Mouse (Mus musculus) layer of hippocampus, postnatal 14 days (tissue): ENCODE data around the gene Cbx3. TPM values are rescaled to one million over a fixed set of nuclear protein-coding genes. Genes with fewer than 3 reads are reported as not detected.

Experiments
- DNase-seq, 2 experiments: peaks; one replicate each; pipeline ENCODE4 v3.0.0; 2021 to 2022; ENCODE audit warnings: low spot score in 2 of 2, mixed read lengths in 1 of 2
- total RNA-seq, 2 experiments: library from RNA; stranded (reverse); gene quantifications; 2 replicates each; pipeline ENCODE4 v1.2.3; 2021

The Cbx3 gene
- total RNA-seq, 2 experiments from 2014 or later = 158 to 160 TPM

GRCm38 (mm10) chr6:51514860-51515259 lies 44.7 kb downstream of the Cbx3 start:
- no peak for DNase-seq

DNA sequence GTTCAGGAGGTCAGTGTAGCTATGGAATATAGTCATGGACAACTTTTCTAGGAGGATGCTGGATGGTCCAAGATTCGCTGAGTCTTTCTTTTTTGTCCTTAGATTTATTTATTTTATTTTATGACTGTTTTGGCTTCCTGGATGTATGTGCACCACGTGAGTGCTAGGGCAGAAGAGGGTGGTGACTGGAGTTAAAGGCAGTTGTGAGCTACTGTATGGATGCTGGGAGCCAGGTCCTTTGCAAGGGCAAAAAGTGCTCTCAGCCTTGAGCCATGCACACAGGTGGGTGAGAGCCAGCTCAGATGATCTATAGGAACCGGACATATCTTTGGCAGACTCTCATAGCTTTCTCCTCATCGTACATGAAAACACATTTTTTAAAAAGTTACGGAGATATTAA lies 53.1 kb downstream of the Cbx3 start:
- no peak for DNase-seq

DNA sequence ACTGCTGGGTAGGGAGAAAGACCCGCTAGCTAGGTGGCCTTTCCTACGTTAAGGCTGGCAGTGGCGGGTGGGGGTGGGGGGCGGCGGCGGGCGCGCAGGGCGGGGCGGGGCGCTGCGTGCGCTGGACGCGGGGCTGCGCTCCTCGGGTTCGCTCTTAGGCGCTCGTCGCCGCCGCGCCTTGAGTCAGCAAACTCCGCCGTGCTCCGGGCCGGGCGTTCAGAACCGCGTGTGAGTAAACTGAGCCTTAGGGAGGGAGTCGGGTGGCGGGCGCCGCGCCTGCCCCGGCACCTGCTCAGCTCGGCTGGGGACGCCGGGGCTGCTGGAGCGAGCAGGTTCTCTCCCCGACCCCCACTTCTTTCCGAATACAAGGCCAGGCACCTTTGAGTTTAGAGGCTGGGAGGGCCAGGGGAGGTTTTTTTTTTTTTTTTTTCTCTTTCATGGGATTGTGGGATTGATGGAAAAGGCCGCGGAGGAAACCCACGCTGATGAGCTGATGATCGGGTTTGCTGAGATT lies 53.7 kb downstream of the Cbx3 start, which contains the start of gene Snx10:
Snx10 (plus strand) TSS at position 95 of the 514 bp plus-strand sequence.
- peak; percentile 29 to 54 for DNase-seq

- peak; percentile 32 to 43 for DNase-seq
Observed at GRCm38 (mm10) chr6:51524321-51524931, 54.3 kb downstream of the Cbx3 start.

DNA sequence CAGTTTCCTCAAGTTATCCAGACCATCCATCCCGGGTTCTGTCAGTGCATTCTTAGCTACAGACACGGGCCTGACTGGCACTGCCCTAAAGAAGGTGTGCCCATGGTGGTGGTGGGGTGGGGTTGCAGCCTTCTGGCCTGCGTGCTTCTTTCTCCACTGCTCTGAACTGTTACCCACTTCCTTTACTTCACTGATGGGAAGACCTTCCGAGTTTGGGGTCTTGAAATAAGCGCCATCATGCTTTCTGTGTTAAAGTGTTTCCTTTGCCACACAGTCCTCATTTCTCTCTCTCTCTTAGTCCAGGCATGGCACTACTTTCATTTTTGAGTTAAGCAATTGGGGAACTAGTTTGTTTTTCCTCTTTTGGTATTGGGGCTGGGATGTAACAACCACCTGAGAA lies 54.8 kb downstream of the Cbx3 start:
- DNase-seq = no peak

DNA sequence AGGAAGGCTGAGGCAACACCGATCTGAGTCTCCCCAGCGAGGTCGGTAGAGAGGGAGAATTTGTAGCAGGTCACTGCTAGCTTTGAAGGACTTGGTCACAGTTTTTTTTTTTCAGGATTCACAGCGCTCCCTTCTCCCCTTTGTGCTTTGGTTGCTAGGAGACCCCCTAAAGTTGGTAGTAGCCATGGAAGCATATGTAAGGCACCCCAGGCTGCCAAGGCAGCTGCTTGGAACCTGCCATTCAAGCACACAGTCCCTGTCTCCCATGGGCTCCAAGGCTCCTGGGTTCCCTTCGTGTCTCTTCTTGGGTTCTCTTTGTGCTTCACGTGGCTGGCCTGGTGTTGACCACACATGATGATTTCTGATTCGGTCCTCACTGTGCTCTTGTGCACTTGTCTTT lies 59.3 kb downstream of the Cbx3 start:
- DNase-seq = no peak

Other genes with a start within 250 kb of the Cbx3 start
- gene Nfe2l3, start 37.7 kb upstream of the Cbx3 start, total RNA-seq = 1 to 10 TPM; 3.0 to 4.6 TPM
- gene Hnrnpa2b1, start 466 bp upstream of the Cbx3 start, total RNA-seq = 100 to 1,000 TPM; 544 to 550 TPM
- 100 to 1,000 TPM; 116 to 117 TPM for gene Snx10, start 53.5 kb downstream of the Cbx3 start, total RNA-seq